Mouse (Mus musculus) lung, adult 2 months (tissue): ENCODE results near the gene Hps5.

Source experiments
- CTCF ChIP-seq: fragments of 200-500 bp; IDR thresholded peaks from 2 replicates; pipeline ENCODE4 v1.5.1; 2011; ENCODE audit warnings: mild to moderate bottlenecking, low read length, control low read depth; ENCODE audit not compliant: insufficient read depth
- POLR2A ChIP-seq: fragments of 200-500 bp; IDR thresholded peaks from 2 replicates; pipeline ENCODE4 v1.6.1; 2011; ENCODE audit warnings: low read depth, mild to moderate bottlenecking, control low read depth, low read length, borderline replicate concordance; ENCODE audit errors: extremely low read depth

DNA sequence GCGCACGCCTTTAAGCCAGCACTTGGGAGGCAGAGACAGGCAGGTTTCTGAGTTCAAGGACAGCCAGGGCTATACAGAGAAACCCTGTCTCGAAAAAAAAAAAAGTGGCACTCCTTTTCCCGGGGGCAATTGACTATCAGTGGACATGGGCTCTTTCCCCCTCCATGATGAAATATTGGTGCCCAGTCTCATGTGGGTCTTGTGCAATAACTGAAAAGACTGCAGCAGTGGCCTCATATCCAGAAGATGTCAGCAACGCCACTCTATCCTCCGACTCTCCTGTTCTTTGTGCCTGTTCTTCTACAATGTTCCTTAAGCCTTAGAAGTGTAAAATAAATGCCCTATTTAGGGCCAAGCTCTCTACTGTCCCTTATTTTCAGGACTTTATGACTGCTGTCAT lies 14.5 kb upstream of the Hps5 start:
- TF ChIP-seq CTCF, result no peak
- TF ChIP-seq POLR2A, result no peak
